Mouse (Mus musculus) thymus, adult 2 months (tissue): Measurements from ENCODE around the gene Syt1.

Experiments used
- CTCF ChIP-seq: fragments of 200-500 bp; IDR thresholded peaks from 2 replicates; pipeline ENCODE4 v1.5.1; 2012; ENCODE audit warnings: mild to moderate bottlenecking, control low read depth, low read length, moderate library complexity, borderline replicate concordance; ENCODE audit not compliant: control insufficient read depth, poor library complexity, insufficient read depth; ENCODE audit errors: extremely low read depth
- POLR2A ChIP-seq: fragments of 200-500 bp; IDR thresholded peaks from 2 replicates; pipeline ENCODE4 v1.6.1; 2012; ENCODE audit warnings: mild to moderate bottlenecking, low read length, control low read depth, moderate library complexity; ENCODE audit not compliant: control insufficient read depth, poor library complexity, insufficient read depth; ENCODE audit errors: extremely low read depth

GRCm38 (mm10) chr10:108765564-108765963 is 245.2 kb downstream of the Syt1 start:
- TF ChIP-seq CTCF (no peak), POLR2A (no peak)
